22 mouse cellular contexts compared by ENCODE assay signal in the genomic region with DNA sequence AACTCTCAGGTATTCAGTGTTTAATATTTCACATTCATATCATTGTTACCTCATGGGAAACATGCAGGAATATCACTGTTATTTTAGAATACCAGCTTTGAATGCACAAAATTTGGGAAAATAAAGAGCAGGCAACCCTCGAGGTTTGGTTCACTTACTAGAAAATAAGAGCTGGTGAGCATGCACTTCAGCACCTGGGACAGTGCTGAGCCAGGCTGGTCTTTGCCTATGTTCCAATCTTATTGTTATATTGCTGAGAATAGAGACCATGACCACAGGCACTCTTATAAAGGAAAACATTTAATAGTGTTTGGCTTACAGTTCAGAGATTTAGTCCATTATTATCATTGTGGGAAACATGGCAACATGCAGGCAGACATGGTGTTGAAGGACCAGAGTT.
DNase-seq lines count a peak whose midpoint lies in the region; ATAC-seq lines count a peak whose summit lies in the region.
"Had no signal": no experiment of that assay in that cellular context is flagged by ENCODE, and none has a peak within 500 bp of the region (broad histone marks: within the 10 kb centered on the region; RNA-seq: fewer than 3 reads in every experiment).

No protein-coding gene starts in this region.

- no peaks in the 10 kb centered on the region for H3K27me3 ChIP-seq in embryonic facial prominence, embryonic 14.5 days (replicated peaks; ENCODE audit: control insufficient read depth, insufficient read depth, low read length)
- 0 out of 2 replicates have a peak, but pooled peaks cover 3% of the 10 kb centered on the region for H3K27me3 ChIP-seq in hindbrain, embryonic 13.5 days
- no peaks in the 10 kb centered on the region for H3K27me3 ChIP-seq in forebrain, embryonic 11.5 days (ENCODE audit: control insufficient read depth, insufficient read depth, low read length)
- H3K27me3 ChIP-seq: embryonic facial prominence, embryonic 13.5 days; limb, embryonic 15.5 days; neural tube, embryonic 15.5 days had no signal

- H3K4me1 ChIP-seq in embryonic facial prominence, embryonic 14.5 days (ENCODE audit: control insufficient read depth, insufficient read depth, low read length): no peaks in the 10 kb centered on the region
- H3K4me1 ChIP-seq in hindbrain, embryonic 13.5 days (replicated peaks): no peaks in the 10 kb centered on the region
- H3K4me1 ChIP-seq in forebrain, embryonic 11.5 days (replicated peaks; ENCODE audit: control insufficient read depth, insufficient read depth, low read length): no peaks in the 10 kb centered on the region
- H3K4me1 ChIP-seq: embryonic facial prominence, embryonic 13.5 days; hindbrain, embryonic 10.5 days; limb, embryonic 15.5 days; neural tube, embryonic 15.5 days had no signal

- no peaks in the 10 kb centered on the region for H3K36me3 ChIP-seq in embryonic facial prominence, embryonic 14.5 days (ENCODE audit: control insufficient read depth, insufficient read depth, low read length)
- no peaks in the 10 kb centered on the region for H3K36me3 ChIP-seq in hindbrain, embryonic 13.5 days
- no peaks in the 10 kb centered on the region for H3K36me3 ChIP-seq in forebrain, embryonic 11.5 days (ENCODE audit: control insufficient read depth, insufficient read depth, low read length)
- H3K36me3 ChIP-seq: embryonic facial prominence, embryonic 13.5 days; hindbrain, embryonic 10.5 days; limb, embryonic 15.5 days; neural tube, embryonic 15.5 days had no signal

- no peak overlapping the region for H3K9ac ChIP-seq in embryonic facial prominence, embryonic 14.5 days (ENCODE audit: low read depth, low read length)
- no peak overlapping the region for H3K9ac ChIP-seq in hindbrain, embryonic 13.5 days
- H3K9ac ChIP-seq in forebrain, embryonic 11.5 days (ENCODE audit: low read length): no peak overlapping the region
- H3K9ac ChIP-seq: embryonic facial prominence, embryonic 13.5 days; limb, embryonic 15.5 days; neural tube, embryonic 15.5 days had no signal

- WGBS in embryonic facial prominence, embryonic 14.5 days: 31% methylated on average over 1 of the region's 1 CpGs
- 56% methylated on average over 1 of the region's 1 CpGs for WGBS in hindbrain, embryonic 13.5 days
- 58% methylated on average over 1 of the region's 1 CpGs for WGBS in forebrain, embryonic 11.5 days

- ATAC-seq in embryonic facial prominence, embryonic 14.5 days (ENCODE audit: low read depth): no peak
- no peak for ATAC-seq in hindbrain, embryonic 13.5 days (ENCODE audit: low FRiP score)
- no peak for ATAC-seq in forebrain, embryonic 11.5 days (replicated peaks; ENCODE audit: low FRiP score)
- ATAC-seq: forebrain, embryonic 14.5 days; hindbrain, postnatal 0 days; intestine, postnatal 0 days had no signal

- no peak overlapping the region for H3K4me3 ChIP-seq in embryonic facial prominence, embryonic 14.5 days (ENCODE audit: low read depth, low read length)
- H3K4me3 ChIP-seq in hindbrain, embryonic 13.5 days: no peak overlapping the region
- no peak overlapping the region for H3K4me3 ChIP-seq in forebrain, embryonic 11.5 days (ENCODE audit: low read depth, low read length)
- H3K4me3 ChIP-seq: embryonic facial prominence, embryonic 13.5 days; hindbrain, embryonic 10.5 days; limb, embryonic 15.5 days; neural tube, embryonic 15.5 days had no signal

- no peaks in the 10 kb centered on the region for H3K9me3 ChIP-seq in embryonic facial prominence, embryonic 14.5 days (ENCODE audit: control insufficient read depth, low read length)
- no peaks in the 10 kb centered on the region for H3K9me3 ChIP-seq in hindbrain, embryonic 13.5 days
- no peaks in the 10 kb centered on the region for H3K9me3 ChIP-seq in forebrain, embryonic 11.5 days (ENCODE audit: control insufficient read depth, low read length)
- H3K9me3 ChIP-seq: embryonic facial prominence, embryonic 13.5 days; hindbrain, embryonic 10.5 days; limb, embryonic 15.5 days; neural tube, embryonic 15.5 days had no signal

- H3K4me2 ChIP-seq in embryonic facial prominence, embryonic 14.5 days (ENCODE audit: low read depth, low read length): no peak overlapping the region
- H3K4me2 ChIP-seq in hindbrain, embryonic 13.5 days: no peak overlapping the region
- H3K4me2 ChIP-seq in forebrain, embryonic 11.5 days (ENCODE audit: low read depth, low read length, severe bottlenecking): no peak overlapping the region
- H3K4me2 ChIP-seq: embryonic facial prominence, embryonic 13.5 days; heart, embryonic 11.5 days; limb, embryonic 15.5 days; midbrain, embryonic 11.5 days; neural tube, embryonic 15.5 days had no signal

- no peak overlapping the region for H3K27ac ChIP-seq in embryonic facial prominence, embryonic 14.5 days (replicated peaks; ENCODE audit: low read depth, low read length)
- H3K27ac ChIP-seq in hindbrain, embryonic 13.5 days: no peak overlapping the region
- H3K27ac ChIP-seq in forebrain, embryonic 11.5 days (ENCODE audit: low read depth, low read length): no peak overlapping the region
- H3K27ac ChIP-seq: embryonic facial prominence, embryonic 13.5 days; hindbrain, embryonic 10.5 days; hindbrain, postnatal 0 days; limb, embryonic 15.5 days; neural tube, embryonic 15.5 days had no signal

- DNase-seq in adrenal gland, postnatal 10 days: peak; percentile 14
- no peak for DNase-seq in adrenal gland, adult 8-10 months
- peak; percentile 39 for DNase-seq in testis, postnatal 10 days (ENCODE audit: low spot score)
- DNase-seq in testis, postnatal 14 days (ENCODE audit: low spot score): no peak
- peak; percentile 41 for DNase-seq in embryonic facial prominence, embryonic 14.5 days (ENCODE audit: low spot score)
- no peak for DNase-seq in forebrain, embryonic 11.5 days (ENCODE audit: low spot score)
- no peak for DNase-seq in ovary, postnatal 14 days (ENCODE audit: low spot score)
- DNase-seq: cerebellum, adult 2 months; cerebellum, postnatal 25 days; kidney, postnatal 14 days; layer of hippocampus, postnatal 36 days; lung, postnatal 10 days had no signal

Comparison
In these comparisons a context has a peak if more than half of its experiments do, and no peak if none do; other contexts are left out.
1. DNase-seq: peak in adrenal gland, postnatal 10 days (single experiment), testis, postnatal 10 days (single experiment) and embryonic facial prominence, embryonic 14.5 days (single experiment); none in adrenal gland, adult 8-10 months (single experiment), testis, postnatal 14 days (single experiment), forebrain, embryonic 11.5 days (single experiment) and ovary, postnatal 14 days (single experiment).